Mouse (Mus musculus) testis, adult 2 months (tissue): ENCODE data around the gene Slc17a5.

Experiments
- CTCF ChIP-seq: fragments of 200-500 bp; IDR thresholded peaks from 2 replicates; pipeline ENCODE4 v1.5.1; 2012; ENCODE audit warnings: low read depth, mild to moderate bottlenecking, inconsistent platforms, low read length, moderate library complexity; ENCODE audit not compliant: control insufficient read depth, insufficient read depth, insufficient replicate concordance
- POLR2A ChIP-seq: fragments of 200-500 bp; IDR thresholded peaks from 2 replicates; pipeline ENCODE4 v1.6.1; 2012; ENCODE audit warnings: low read depth, mild to moderate bottlenecking, inconsistent platforms, low read length, moderate library complexity; ENCODE audit not compliant: control insufficient read depth

DNA sequence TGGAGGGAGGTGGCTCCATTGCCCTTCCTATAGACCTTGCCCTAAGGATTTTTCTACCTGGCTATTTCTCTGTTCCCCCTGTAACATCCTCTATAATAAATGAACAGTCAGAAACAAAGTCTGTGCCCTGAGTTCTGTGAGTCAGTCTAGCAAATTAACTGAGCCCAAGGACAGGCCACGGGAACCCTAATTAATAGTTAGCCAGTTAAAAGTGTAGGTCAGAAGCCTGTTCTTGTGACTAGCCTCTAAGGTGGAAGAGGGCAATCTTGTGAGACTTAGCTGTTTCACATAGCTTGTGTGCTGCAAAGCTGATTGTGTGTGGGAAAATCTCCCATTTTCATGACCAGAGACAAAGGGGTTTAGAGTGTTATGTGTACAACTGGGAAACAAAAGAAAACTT, 30.8 kb downstream of the Slc17a5 start:
- no peak for TF ChIP-seq CTCF
- no peak for TF ChIP-seq POLR2A
